Mouse (Mus musculus): ENCODE results near the gene Plxna2.

DNA sequence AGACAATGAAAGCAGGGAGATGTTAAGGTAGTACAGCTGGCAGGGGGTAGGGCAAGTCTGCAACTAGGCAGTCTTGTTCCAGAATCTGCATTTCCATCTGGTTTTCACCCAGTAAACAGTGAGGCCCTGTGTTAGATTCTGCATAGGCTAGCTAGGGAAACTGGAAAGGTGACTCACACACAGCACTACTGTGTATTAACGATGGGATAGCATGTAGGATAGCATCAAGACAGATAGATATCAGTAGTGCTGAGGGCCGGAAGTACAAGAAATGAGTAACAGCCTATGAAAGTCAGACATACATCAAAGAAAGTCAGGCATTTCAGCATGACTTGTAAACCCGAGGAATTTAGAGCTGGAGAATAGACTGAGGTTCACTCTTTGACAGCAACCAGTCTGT, 65.1 kb downstream of the Plxna2 start:
- no peak for TF ChIP-seq CTCF (IDR thresholded peaks at IDR 0.05; ENCODE audit: extremely low read depth, insufficient read length, insufficient replicate concordance, low read depth, low read length)
- no peak for TF ChIP-seq POLR2A (IDR thresholded peaks at IDR 0.05; ENCODE audit: low read depth, low read length)

Measured in small intestine, adult 2 months (tissue).